Mouse (Mus musculus) ES-E14 (cell line): ENCODE data around the gene Vcp. TPM values are rescaled to one million over a fixed set of nuclear protein-coding genes. Genes with fewer than 3 reads are reported as not detected.
A peak's percentile ranks its signal among the peaks of the same experiment; 100 is the strongest.

Source experiments
- DNase-seq: peaks from one replicate; pipeline ENCODE4 v3.0.0-alpha.2; 2013; ENCODE audit warnings: low read depth, low spot score
- H3K27ac ChIP-seq: 2 replicates; pipeline ENCODE4 v1.5.1; 2012; ENCODE audit warnings: low read depth, mild to moderate bottlenecking, low read length, moderate library complexity, mixed read lengths; ENCODE audit not compliant: poor library complexity, insufficient read depth, severe bottlenecking
- H3K36me3 ChIP-seq: 2 replicates; pipeline ENCODE4 v1.6.1; 2012; ENCODE audit warnings: mild to moderate bottlenecking, low read length, moderate library complexity, mixed read lengths; ENCODE audit not compliant: control insufficient read depth, poor library complexity, insufficient read depth, severe bottlenecking
- H3K4me1 ChIP-seq, 2 experiments: fragments of 150-350 bp in 1 of 2; sonication (generic) in 1 of 2; 2 replicates each; pipeline ENCODE4 v1.6.1; 2012; ENCODE audit warnings: low read length in 2 of 2, mild to moderate bottlenecking in 1 of 2, mixed read lengths in 1 of 2; ENCODE audit not compliant: control insufficient read depth in 2 of 2, insufficient read depth in 2 of 2, poor library complexity in 1 of 2
- H3K4me3 ChIP-seq, 2 experiments: fragments of 150-350 bp in 1 of 2; sonication (generic) in 1 of 2; 2 replicates each; pipeline ENCODE4 v1.5.1; 2012; ENCODE audit warnings: low read length in 2 of 2, low read depth in 1 of 2, mild to moderate bottlenecking in 1 of 2, mixed read lengths in 1 of 2; ENCODE audit not compliant: insufficient read depth in 1 of 2, poor library complexity in 1 of 2, severe bottlenecking in 1 of 2
- H3K9ac ChIP-seq: 2 replicates; pipeline ENCODE4 v1.6.1; 2012; ENCODE audit warnings: low read depth, mild to moderate bottlenecking, low read length, mixed read lengths; ENCODE audit not compliant: poor library complexity, insufficient read depth, severe bottlenecking
- H3K9me3 ChIP-seq: fragments of 150-350 bp; sonication (generic); 2 replicates; pipeline ENCODE4 v1.6.1; 2012; ENCODE audit warnings: low read depth, mild to moderate bottlenecking, low read length; ENCODE audit not compliant: control insufficient read depth, insufficient read depth
- CHD2 ChIP-seq: IDR thresholded peaks from 2 replicates; pipeline ENCODE4 v1.6.1; 2014; ENCODE audit warnings: mild to moderate bottlenecking, low read depth, low read length, inconsistent platforms
- HCFC1 ChIP-seq: IDR thresholded peaks from 2 replicates; pipeline ENCODE4 v1.6.1; 2012; ENCODE audit warnings: low read length, inconsistent platforms, borderline replicate concordance; ENCODE audit not compliant: insufficient read depth
- MAFK ChIP-seq: IDR thresholded peaks from 2 replicates; pipeline ENCODE4 v1.6.1; 2014; ENCODE audit warnings: mild to moderate bottlenecking, low read depth, low read length, inconsistent platforms; ENCODE audit not compliant: insufficient read depth
- ZC3H11A ChIP-seq: IDR thresholded peaks from 2 replicates; pipeline ENCODE4 v1.6.1; 2012; ENCODE audit warnings: low read depth, mild to moderate bottlenecking, inconsistent platforms, low read length, borderline replicate concordance
- ZNF384 ChIP-seq: IDR thresholded peaks from 2 replicates; pipeline ENCODE4 v1.6.1; 2012; ENCODE audit warnings: low read depth, low read length, inconsistent platforms
- in situ Hi-C, 2 experiments: fragments of 600-800 bp; cut with MboI; formaldehyde crosslinking; loops; one replicate each; pipeline ENCODE4 v1.15.1; 2025; ENCODE audit warnings: low sequenced_read_pairs in 2 of 2, inconsistent platforms in 1 of 2; ENCODE audit not compliant: unreplicated experiment in 2 of 2
- total RNA-seq: library from RNA; depleted of rRNA; stranded (reverse); fragments of 300-350 nt; gene quantifications from 2 replicates; pipeline ENCODE4 v1.2.3, GENCODE M21; 2012

Vcp gene
- total RNA-seq, 1 experiment, result 267 TPM

- TF ChIP-seq ZC3H11A (no peak), HCFC1 (peak; percentile 78), ZNF384 (peak; percentile 78), CHD2 (no peak), MAFK (no peak)
- peaks cover 33% of the 10 kb centered on the region for H3K36me3 ChIP-seq
- peak; percentile 93 for DNase-seq
Measured at GRCm38 (mm10) chr4:43025084-43025960, 25.0 kb upstream of the Vcp start, which contains the start of gene Pigo. Gene Pigo, minus strand, starts transcription at chr4:43025819.

GRCm38 (mm10) chr4:43024673-43025072 lies 24.4 kb upstream of the Vcp start:
- Histone ChIP-seq H3K4me1 (peaks cover 2 to 21% of the 10 kb centered on the region in 2 experiments; a peak in 3 of 4 replicates), H3K9me3 (no peaks in the 10 kb centered on the region), H3K36me3 (peaks cover 36% of the 10 kb centered on the region), H3K27ac (no peak overlapping the region), H3K9ac (peak overlapping the region; percentile 72; the same call in 1 of the 2 replicates), H3K4me3 (peak overlapping the region; percentile 93 to 98)
- DNase-seq, result no peak
- no peak for TF ChIP-seq ZC3H11A
- TF ChIP-seq ZNF384, result no peak
- TF ChIP-seq HCFC1, result no peak
- no peak for TF ChIP-seq CHD2
- TF ChIP-seq MAFK, result no peak
- in situ Hi-C loops, result no loop called here

More at GRCm38 (mm10) chr4:43025084-43025960, 25.0 kb upstream of the Vcp start, which contains the start of gene Pigo:
- Histone ChIP-seq H3K9ac (peak within 1 kb of the TSS; percentile 93), H3K4me1 (peaks cover 2 to 18% of the 10 kb centered on the region in 2 experiments; a peak in 3 of 4 replicates), H3K27ac (peak within 1 kb of the TSS; percentile 88), H3K9me3 (no peaks in the 10 kb centered on the region), H3K4me3 (peak within 1 kb of the TSS; percentile 93 to 98)
- in situ Hi-C loops, result no loop called here

DNA sequence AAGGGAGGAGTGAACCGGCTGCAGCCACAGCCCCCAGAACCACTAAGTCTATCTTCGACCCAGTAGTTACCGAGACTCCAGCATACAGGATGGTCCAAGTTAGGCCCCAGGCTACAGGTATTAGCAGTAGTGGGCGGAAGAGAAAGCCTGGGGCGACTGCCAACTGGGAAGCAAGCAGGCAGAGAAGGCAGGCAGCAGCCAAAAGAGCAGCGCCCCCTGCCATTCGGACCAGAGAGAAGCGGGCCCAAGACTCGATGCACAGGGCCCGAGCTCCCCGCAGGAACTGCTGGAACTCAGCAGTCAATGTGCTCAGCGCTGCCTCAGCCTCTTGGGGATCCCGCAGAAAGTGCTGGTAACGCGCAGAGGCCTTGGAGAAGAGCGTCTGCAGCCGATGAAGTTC lies 21.0 kb upstream of the Vcp start:
- Histone ChIP-seq H3K27ac (no peak overlapping the region), H3K9me3 (no peaks in the 10 kb centered on the region), H3K4me3 (peak overlapping the region in 1 of 2 experiments; percentile 32; a peak in 1 of 4 replicates), H3K36me3 (peaks cover 40% of the 10 kb centered on the region), H3K4me1 (peaks cover 2 to 21% of the 10 kb centered on the region in 2 experiments; a peak in 3 of 4 replicates), H3K9ac (peak overlapping the region; percentile 13; the same call in 1 of the 2 replicates)
- in situ Hi-C loops, result no loop called here
- no peak for DNase-seq
- no peak for TF ChIP-seq MAFK
- no peak for TF ChIP-seq CHD2
- no peak for TF ChIP-seq ZC3H11A
- TF ChIP-seq ZNF384, result no peak
- no peak for TF ChIP-seq HCFC1

GRCm38 (mm10) chr4:43020876-43021275 lies 20.6 kb upstream of the Vcp start:
- Histone ChIP-seq H3K4me3 (peak overlapping the region; percentile 12 to 32; a peak in 3 of 4 replicates), H3K27ac (no peak overlapping the region), H3K4me1 (peaks cover 2 to 21% of the 10 kb centered on the region in 2 experiments; a peak in 3 of 4 replicates), H3K9ac (peak overlapping the region; percentile 13), H3K36me3 (peaks cover 40% of the 10 kb centered on the region), H3K9me3 (no peaks in the 10 kb centered on the region)
- DNase-seq, result no peak
- TF ChIP-seq MAFK (no peak), ZC3H11A (no peak), CHD2 (no peak), ZNF384 (no peak), HCFC1 (no peak)
- in situ Hi-C loops, result no loop called here
